Mouse (Mus musculus) lung, postnatal 0 days (tissue): ENCODE data around the gene Nrxn2. TPM values are rescaled to one million over a fixed set of nuclear protein-coding genes. Genes with fewer than 3 reads are reported as not detected.

Experiments
- ATAC-seq: fragments of 200-750 bp; cut with Nextera tagmentation; 2 replicates; pipeline ENCODE4 v1.8.0; 2017; ENCODE audit warnings: moderate library complexity
- DNase-seq: peaks from one replicate; pipeline ENCODE4 v3.0.0-alpha.2; 2016; ENCODE audit warnings: low spot score
- H3K27ac ChIP-seq: fragments of 300-500 bp; sonication (generic); 2 replicates; pipeline ENCODE4 v1.5.1; 2014; ENCODE audit warnings: antibody characterized with exemption, mild to moderate bottlenecking, low read length, mixed read lengths
- H3K27me3 ChIP-seq: fragments of 300-500 bp; sonication (generic); replicated peaks from 2 replicates; pipeline ENCODE4 v1.6.1; 2014; ENCODE audit warnings: low read length, mixed read lengths; ENCODE audit not compliant: insufficient read depth
- H3K36me3 ChIP-seq: fragments of 300-500 bp; sonication (generic); 2 replicates; pipeline ENCODE4 v1.6.1; 2014; ENCODE audit warnings: low read length, mixed read lengths; ENCODE audit not compliant: insufficient read depth
- H3K4me1 ChIP-seq: fragments of 300-500 bp; sonication (generic); 2 replicates; pipeline ENCODE4 v1.6.1; 2014; ENCODE audit warnings: antibody characterized with exemption, low read depth, low read length, mixed read lengths; ENCODE audit not compliant: insufficient read depth
- H3K4me2 ChIP-seq: fragments of 300-500 bp; sonication (generic); replicated peaks from 2 replicates; pipeline ENCODE4 v1.6.1; 2014; ENCODE audit warnings: low read depth, mild to moderate bottlenecking, low read length, moderate library complexity, mixed read lengths
- H3K4me3 ChIP-seq: fragments of 300-500 bp; sonication (generic); 2 replicates; pipeline ENCODE4 v1.5.1; 2014; ENCODE audit warnings: low read depth, low read length
- H3K9ac ChIP-seq: fragments of 300-500 bp; sonication (generic); replicated peaks from 2 replicates; pipeline ENCODE4 v1.6.1; 2014; ENCODE audit warnings: low read depth, mild to moderate bottlenecking
- H3K9me3 ChIP-seq: fragments of 300-500 bp; sonication (generic); 2 replicates; pipeline ENCODE4 v1.6.1; 2016; ENCODE audit warnings: low read length, mixed read lengths
- CTCF ChIP-seq: IDR thresholded peaks from 2 replicates; pipeline ENCODE4 v1.5.1; 2016; ENCODE audit warnings: antibody characterized with exemption, mild to moderate bottlenecking
- EP300 ChIP-seq: IDR thresholded peaks from 2 replicates; pipeline ENCODE4 v1.6.1; 2016; ENCODE audit warnings: antibody characterized with exemption, mild to moderate bottlenecking, control low read depth
- WGBS: fragments of 180-500 bp; shearing (Covaris S2); extraction: QIAGEN DNeasy Blood & Tissue Kit; methylation state at CpG from one replicate; pipeline ENCODE4 v1.1.7; 2014; 5-methylcytosine and 5-hydroxymethylcytosine counted together
- polyA plus RNA-seq: library from polyadenylated mRNA; unstranded; fragments of >200 nt; fragmentation: Nextera tagmentation; extraction: Ambion mirVana; gene quantifications from 2 replicates; pipeline ENCODE4 v1.2.1, GENCODE M21; 2015

The Nrxn2 gene
- polyA plus RNA-seq, 1 experiment from 2014 or later, result 3.8 TPM

GRCm38 (mm10) chr19:6375423-6376254 lies 42.9 kb upstream of the Nrxn2 start:
- Histone ChIP-seq H3K9me3 (no peaks in the 10 kb centered on the region), H3K36me3 (peaks cover 52% of the 10 kb centered on the region), H3K9ac (no peak overlapping the region), H3K4me1 (no peaks in the 10 kb centered on the region), H3K4me2 (no peak overlapping the region), H3K4me3 (no peak overlapping the region), H3K27ac (no peak overlapping the region), H3K27me3 (no peaks in the 10 kb centered on the region)
- no peak for TF ChIP-seq CTCF
- no peak for TF ChIP-seq EP300
- no peak for ATAC-seq
- 89% methylated on average over 38 of the region's 42 CpGs for WGBS
- no peak for DNase-seq

GRCm38 (mm10) chr19:6376255-6376564 lies 42.3 kb upstream of the Nrxn2 start:
- TF ChIP-seq EP300 (no peak), CTCF (peak; percentile 78)
- WGBS, result 74% methylated on average over 14 of the region's 14 CpGs
- H3K9me3 ChIP-seq, result no peaks in the 10 kb centered on the region
- DNase-seq (peak; percentile 39), ATAC-seq (no peak)
- peaks cover 50% of the 10 kb centered on the region for H3K36me3 ChIP-seq
- no peak overlapping the region for H3K27ac ChIP-seq
- no peak overlapping the region for H3K9ac ChIP-seq
- no peaks in the 10 kb centered on the region for H3K4me1 ChIP-seq
- no peaks in the 10 kb centered on the region for H3K27me3 ChIP-seq
- no peak overlapping the region for H3K4me3 ChIP-seq
- H3K4me2 ChIP-seq, result no peak overlapping the region

- Histone ChIP-seq H3K36me3 (peaks cover 45% of the 10 kb centered on the region), H3K4me1 (no peaks in the 10 kb centered on the region), H3K9me3 (no peaks in the 10 kb centered on the region), H3K4me2 (no peak overlapping the region), H3K4me3 (no peak overlapping the region), H3K27me3 (no peaks in the 10 kb centered on the region), H3K27ac (no peak overlapping the region), H3K9ac (no peak overlapping the region)
- DNase-seq (no peak), ATAC-seq (no peak)
- 61% methylated on average over 2 of the region's 2 CpGs for WGBS
- TF ChIP-seq CTCF (no peak), EP300 (no peak)
These were observed 41.9 kb upstream of the Nrxn2 start for GRCm38 (mm10) chr19:6376643-6377042.

- Histone ChIP-seq H3K4me3 (no peak overlapping the region), H3K4me2 (no peak overlapping the region), H3K4me1 (no peaks in the 10 kb centered on the region; the same call in 1 of the 2 replicates), H3K27me3 (no peaks in the 10 kb centered on the region), H3K27ac (no peak overlapping the region), H3K9ac (no peak overlapping the region), H3K36me3 (peaks cover 37% of the 10 kb centered on the region), H3K9me3 (no peaks in the 10 kb centered on the region)
- DNase-seq (no peak), ATAC-seq (no peak)
- TF ChIP-seq EP300, result no peak
- WGBS, result 83% methylated on average over 11 of the region's 11 CpGs
These were observed 41.0 kb upstream of the Nrxn2 start for GRCm38 (mm10) chr19:6377327-6378040.

GRCm38 (mm10) chr19:6380411-6381166 lies 37.9 kb upstream of the Nrxn2 start:
- Histone ChIP-seq H3K9ac (no peak overlapping the region), H3K4me1 (peaks cover 14% of the 10 kb centered on the region; the same call in 1 of the 2 replicates), H3K36me3 (peaks cover 13% of the 10 kb centered on the region), H3K4me2 (no peak overlapping the region), H3K9me3 (no peaks in the 10 kb centered on the region), H3K27ac (no peak overlapping the region), H3K4me3 (no peak overlapping the region), H3K27me3 (no peaks in the 10 kb centered on the region)
- ATAC-seq, result peak; percentile 8; the same call in 1 of the 2 replicates
- peak; percentile 76 for DNase-seq
- whole genome bisulfite sequencing, result 87% methylated on average over 9 of the region's 9 CpGs
- TF ChIP-seq CTCF (0 out of 2 replicates have a peak, but pooled peaks have one; percentile 18), EP300 (no peak)

- 95% methylated on average over 5 of the region's 5 CpGs for WGBS
- H3K27me3 ChIP-seq, result no peaks in the 10 kb centered on the region
- H3K4me3 ChIP-seq, result no peak overlapping the region
- peaks cover 7% of the 10 kb centered on the region; the same call in 1 of the 2 replicates for H3K36me3 ChIP-seq
- no peak for TF ChIP-seq EP300
- H3K27ac ChIP-seq, result no peak overlapping the region
- no peaks in the 10 kb centered on the region for H3K9me3 ChIP-seq
- no peak for ATAC-seq
- DNase-seq, result no peak
- peaks cover 14% of the 10 kb centered on the region; the same call in 1 of the 2 replicates for H3K4me1 ChIP-seq
- H3K4me2 ChIP-seq, result no peak overlapping the region
- no peak overlapping the region for H3K9ac ChIP-seq
These were observed 37.3 kb upstream of the Nrxn2 start for GRCm38 (mm10) chr19:6381238-6381637.
